Comparison of ENCODE assay signal across 21 mouse cellular contexts in the genomic region with DNA sequence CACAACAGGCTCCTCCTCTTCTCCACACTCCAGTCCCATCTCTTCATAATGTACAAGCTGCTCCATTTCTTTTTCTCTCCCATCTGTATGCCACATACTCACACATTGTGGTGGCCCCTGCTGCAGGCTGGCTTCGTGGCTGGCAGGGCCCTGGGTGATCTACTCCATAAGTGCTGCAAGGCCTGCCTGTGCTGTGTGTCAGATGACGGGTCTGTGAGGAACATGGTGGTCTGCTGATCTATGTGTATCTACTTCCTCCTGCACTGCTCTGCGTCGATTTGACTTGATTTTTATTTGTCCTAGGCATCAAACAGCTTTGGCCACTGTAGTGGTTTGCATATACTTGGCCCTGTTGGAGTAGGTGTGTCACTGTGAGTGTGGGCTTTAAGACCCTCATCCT.
DNase-seq lines count a peak whose midpoint lies in the region; ATAC-seq and TF ChIP-seq lines count a peak whose summit lies in the region.
"Had no signal": no experiment of that assay in that cellular context is flagged by ENCODE, and none has a peak within 500 bp of the region (broad histone marks: within the 10 kb centered on the region; RNA-seq: fewer than 3 reads in every experiment).

No protein-coding gene starts in this region.

- H3K4me3 ChIP-seq in forebrain, embryonic 10.5 days = no peak overlapping the region
- H3K4me3 ChIP-seq in forebrain, embryonic 12.5 days (replicated peaks) = no peak overlapping the region
- H3K4me3 ChIP-seq in kidney, embryonic 15.5 days (replicated peaks) = no peak overlapping the region
- H3K4me3 ChIP-seq in lung, embryonic 14.5 days (ENCODE audit: low read depth, low read length) = no peak overlapping the region
- no peak overlapping the region for H3K4me3 ChIP-seq in neural tube, embryonic 12.5 days
- no peak overlapping the region for H3K4me3 ChIP-seq in neural tube, embryonic 15.5 days (replicated peaks)
- H3K4me3 ChIP-seq: hindbrain, embryonic 12.5 days; midbrain, embryonic 15.5 days had no signal

- no peak overlapping the region for H3K27ac ChIP-seq in forebrain, embryonic 10.5 days
- H3K27ac ChIP-seq in forebrain, embryonic 12.5 days = no peak overlapping the region
- peak overlapping the region; percentile 23; the same call in 1 of the 2 replicates for H3K27ac ChIP-seq in kidney, embryonic 15.5 days
- no peak overlapping the region for H3K27ac ChIP-seq in lung, embryonic 14.5 days (ENCODE audit: low read depth)
- no peak overlapping the region for H3K27ac ChIP-seq in neural tube, embryonic 12.5 days
- no peak overlapping the region for H3K27ac ChIP-seq in neural tube, embryonic 15.5 days (replicated peaks)
- H3K27ac ChIP-seq: hindbrain, embryonic 12.5 days; hindbrain, postnatal 0 days; midbrain, embryonic 15.5 days had no signal

- no peaks in the 10 kb centered on the region for H3K9me3 ChIP-seq in forebrain, embryonic 10.5 days
- H3K9me3 ChIP-seq in forebrain, embryonic 12.5 days = no peaks in the 10 kb centered on the region
- H3K9me3 ChIP-seq in kidney, embryonic 15.5 days (replicated peaks) = no peaks in the 10 kb centered on the region
- peaks cover 3% of the 10 kb centered on the region; the same call in 1 of the 2 replicates for H3K9me3 ChIP-seq in lung, embryonic 14.5 days (ENCODE audit: low read depth, low read length)
- H3K9me3 ChIP-seq in neural tube, embryonic 12.5 days = no peaks in the 10 kb centered on the region
- H3K9me3 ChIP-seq in neural tube, embryonic 15.5 days (replicated peaks) = no peaks in the 10 kb centered on the region
- H3K9me3 ChIP-seq: G1E; hindbrain, embryonic 12.5 days; midbrain, embryonic 15.5 days had no signal

- no peak overlapping the region for H3K9ac ChIP-seq in forebrain, embryonic 12.5 days
- no peak overlapping the region for H3K9ac ChIP-seq in kidney, embryonic 15.5 days
- no peak overlapping the region for H3K9ac ChIP-seq in lung, embryonic 14.5 days
- no peak overlapping the region for H3K9ac ChIP-seq in neural tube, embryonic 12.5 days
- H3K9ac ChIP-seq in neural tube, embryonic 15.5 days (replicated peaks) = no peak overlapping the region
- H3K9ac ChIP-seq: forebrain, postnatal 0 days; hindbrain, embryonic 12.5 days; liver, postnatal 0 days; midbrain, embryonic 15.5 days had no signal

- no peak for ATAC-seq in forebrain, embryonic 12.5 days (ENCODE audit: low FRiP score)
- ATAC-seq in kidney, embryonic 15.5 days (replicated peaks; ENCODE audit: low FRiP score) = peak; percentile 29; the same call in 1 of the 2 replicates
- ATAC-seq in lung, embryonic 14.5 days (ENCODE audit: insufficient read depth) = peak; percentile 54
- ATAC-seq in neural tube, embryonic 12.5 days (ENCODE audit: low FRiP score, low read depth) = 0 out of 2 replicates have a peak, but pooled peaks have one; percentile 2
- no peak for ATAC-seq in neural tube, embryonic 15.5 days (ENCODE audit: low FRiP score)
- ATAC-seq: forebrain, postnatal 0 days; intestine, postnatal 0 days; liver, postnatal 0 days; midbrain, embryonic 15.5 days had no signal

- DNase-seq in forebrain, embryonic 10.5 days (ENCODE audit: extremely low spot score, low spot score) = peak; percentile 11
- DNase-seq in kidney, postnatal 36 days = no peak
- no peak for DNase-seq in lung, embryonic 14.5 days
- DNase-seq in lung, postnatal 10 days = no peak
- DNase-seq: adrenal gland, adult 8-10 months; cerebellum, adult 2 months; cerebellum, postnatal 14 days; forebrain, postnatal 0 days; heart, postnatal 36 days; liver, postnatal 0 days; thymus, postnatal 4 days had no signal

- H3K27me3 ChIP-seq in forebrain, embryonic 10.5 days (ENCODE audit: poor library complexity, severe bottlenecking) = no peaks in the 10 kb centered on the region
- H3K27me3 ChIP-seq in forebrain, embryonic 12.5 days = no peaks in the 10 kb centered on the region
- H3K27me3 ChIP-seq in kidney, embryonic 15.5 days = no peaks in the 10 kb centered on the region
- H3K27me3 ChIP-seq in lung, embryonic 14.5 days (ENCODE audit: insufficient read depth, low read length) = no peaks in the 10 kb centered on the region
- H3K27me3 ChIP-seq in neural tube, embryonic 12.5 days (replicated peaks) = no peaks in the 10 kb centered on the region
- no peaks in the 10 kb centered on the region for H3K27me3 ChIP-seq in neural tube, embryonic 15.5 days (replicated peaks)
- H3K27me3 ChIP-seq: hindbrain, embryonic 12.5 days; midbrain, embryonic 15.5 days had no signal

- no peak for TF ChIP-seq CTCF in lung, embryonic 14.5 days (IDR thresholded peaks at IDR 0.05; ENCODE audit: low read depth)

- 89% methylated on average over 4 of the region's 4 CpGs for WGBS in forebrain, embryonic 10.5 days
- WGBS in forebrain, embryonic 12.5 days = 82% methylated on average over 4 of the region's 4 CpGs
- WGBS in kidney, embryonic 15.5 days = 55% methylated on average over 4 of the region's 4 CpGs
- WGBS in lung, embryonic 14.5 days = 58% methylated on average over 4 of the region's 4 CpGs
- WGBS in neural tube, embryonic 12.5 days = 77% methylated on average over 4 of the region's 4 CpGs
- 78% methylated on average over 4 of the region's 4 CpGs for WGBS in neural tube, embryonic 15.5 days

- H3K4me2 ChIP-seq in forebrain, embryonic 12.5 days = no peak overlapping the region
- no peak overlapping the region for H3K4me2 ChIP-seq in kidney, embryonic 15.5 days
- no peak overlapping the region for H3K4me2 ChIP-seq in lung, embryonic 14.5 days
- H3K4me2 ChIP-seq in neural tube, embryonic 12.5 days (replicated peaks) = no peak overlapping the region
- no peak overlapping the region for H3K4me2 ChIP-seq in neural tube, embryonic 15.5 days
- H3K4me2 ChIP-seq: heart, embryonic 11.5 days; hindbrain, embryonic 12.5 days; midbrain, embryonic 15.5 days had no signal

- H3K36me3 ChIP-seq in forebrain, embryonic 10.5 days (replicated peaks) = no peaks in the 10 kb centered on the region
- H3K36me3 ChIP-seq in forebrain, embryonic 12.5 days (replicated peaks) = no peaks in the 10 kb centered on the region
- H3K36me3 ChIP-seq in kidney, embryonic 15.5 days = no peaks in the 10 kb centered on the region
- H3K36me3 ChIP-seq in lung, embryonic 14.5 days (ENCODE audit: insufficient read depth) = no peaks in the 10 kb centered on the region
- H3K36me3 ChIP-seq in neural tube, embryonic 12.5 days = no peaks in the 10 kb centered on the region
- no peaks in the 10 kb centered on the region for H3K36me3 ChIP-seq in neural tube, embryonic 15.5 days
- H3K36me3 ChIP-seq: G1E; hindbrain, embryonic 12.5 days; midbrain, embryonic 15.5 days had no signal

- peaks cover 10% of the 10 kb centered on the region for H3K4me1 ChIP-seq in forebrain, embryonic 10.5 days
- H3K4me1 ChIP-seq in forebrain, embryonic 12.5 days = no peaks in the 10 kb centered on the region; the same call in 1 of the 2 replicates
- peaks cover 18% of the 10 kb centered on the region for H3K4me1 ChIP-seq in kidney, embryonic 15.5 days
- no peaks in the 10 kb centered on the region; the same call in 1 of the 2 replicates for H3K4me1 ChIP-seq in lung, embryonic 14.5 days (ENCODE audit: insufficient read depth)
- peaks cover 3% of the 10 kb centered on the region; the same call in 1 of the 2 replicates for H3K4me1 ChIP-seq in neural tube, embryonic 12.5 days
- H3K4me1 ChIP-seq in neural tube, embryonic 15.5 days = peaks cover 4% of the 10 kb centered on the region; the same call in 1 of the 2 replicates
- H3K4me1 ChIP-seq: midbrain, embryonic 15.5 days had no signal

Comparison
In these comparisons a context has a peak if more than half of its experiments do, and no peak if none do; other contexts are left out.
1. ATAC-seq: peak in kidney, embryonic 15.5 days (single experiment), lung, embryonic 14.5 days (single experiment) and neural tube, embryonic 12.5 days (single experiment); none in forebrain, embryonic 12.5 days (single experiment) and neural tube, embryonic 15.5 days (single experiment).